Mouse (Mus musculus): ENCODE data around the gene Vps13d. TPM values are rescaled to one million over a fixed set of nuclear protein-coding genes. Genes with fewer than 3 reads are reported as not detected.

The Vps13d gene
- total and polyA plus RNA-seq, 3 experiments, result 9.4 to 9.8 (median 9.7) TPM

GRCm38 (mm10) chr4:144931167-144931566, 263.6 kb downstream of the Vps13d start:
- dilution Hi-C loops (cut with MboI; ENCODE audit: extremely low pct_ligation_motif_present, extremely low pct_unique_long_range_greater_than_20kb, low sequenced_read_pairs) (no loop called here), in situ Hi-C loops (cut with MboI; ENCODE audit: low pct_ligation_motif_present, low pct_unique_long_range_greater_than_20kb, low sequenced_read_pairs) (no loop called here)
- no peak overlapping the region for H3K9ac ChIP-seq (ENCODE audit: insufficient read depth, low read depth)
- H3K9me3 ChIP-seq (replicated peaks; ENCODE audit: low read length), result peaks cover 3% of the 10 kb centered on the region
- H3K79me2 ChIP-seq (replicated peaks; ENCODE audit: control insufficient read depth, extremely low read depth, insufficient read depth, poor library complexity, severe bottlenecking), result no peaks in the 10 kb centered on the region
- no peak for DNase-seq (ENCODE audit: extremely low read depth)
- H3K36me3 ChIP-seq (replicated peaks in 1 of 2; ENCODE audit: control insufficient read depth in 1 of 2, insufficient read depth in 1 of 2, low read length in 1 of 2), result peaks cover 19 to 22% of the 10 kb centered on the region in 2 experiments
- no peaks in the 10 kb centered on the region for H3K27me3 ChIP-seq (replicated peaks)
- TF ChIP-seq MAFK (IDR thresholded peaks at IDR 0.05; ENCODE audit: insufficient replicate concordance, low read length) (no peak), USF2 (conservative IDR thresholded peaks at IDR 0.05; ENCODE audit: low read depth, low read length) (no peak), ZMIZ1 (IDR thresholded peaks at IDR 0.05; ENCODE audit: low read depth, low read length) (no peak), TCF12 (IDR thresholded peaks at IDR 0.05; ENCODE audit: low read depth, low read length) (no peak), EP300 (IDR thresholded peaks at IDR 0.05; ENCODE audit: low read length) (no peak), NRF1 (IDR thresholded peaks at IDR 0.05; ENCODE audit: low read depth, low read length) (no peak), JUN (IDR thresholded peaks at IDR 0.05; ENCODE audit: insufficient read depth, low read depth, low read length) (no peak), ZKSCAN1 (IDR thresholded peaks at IDR 0.05; ENCODE audit: borderline replicate concordance, low read depth, low read length) (no peak), MYC (IDR thresholded peaks at IDR 0.05; ENCODE audit: low read depth, low read length) (no peak), ETS1 (conservative IDR thresholded peaks at IDR 0.05; ENCODE audit: low read depth, low read length) (no peak), NELFE (IDR thresholded peaks at IDR 0.05; ENCODE audit: low read depth, low read length) (no peak), POLR2A (IDR thresholded peaks at IDR 0.05; ENCODE audit: low read depth, low read length) (no peak), ZNF384 (IDR thresholded peaks at IDR 0.05; ENCODE audit: low read depth, low read length) (no peak), MXI1 (IDR thresholded peaks at IDR 0.05; ENCODE audit: low read depth, low read length) (no peak), HCFC1 (IDR thresholded peaks at IDR 0.05; ENCODE audit: low read depth, low read length) (no peak), MAZ (IDR thresholded peaks at IDR 0.05; ENCODE audit: low read depth, low read length) (no peak)
- H3K4me2 ChIP-seq (ENCODE audit: insufficient read depth, low read depth, poor library complexity, severe bottlenecking), result no peak overlapping the region
- H3K4me3 ChIP-seq (replicated peaks in 1 of 3; ENCODE audit: low read depth in 2 of 3, low read length in 2 of 3, poor library complexity in 1 of 3), result no peak overlapping the region
- no peak overlapping the region for H3K27ac ChIP-seq (ENCODE audit: insufficient read depth, low read depth)
- no peaks in the 10 kb centered on the region for H3K4me1 ChIP-seq (ENCODE audit: control insufficient read depth in 1 of 2, insufficient read depth in 2 of 2)

- Histone ChIP-seq H3K9me3 (replicated peaks; ENCODE audit: low read length) (peaks cover 3% of the 10 kb centered on the region), H3K27ac (ENCODE audit: insufficient read depth, low read depth) (no peak overlapping the region), H3K4me3 (replicated peaks in 1 of 3; ENCODE audit: low read depth in 2 of 3, low read length in 2 of 3, poor library complexity in 1 of 3) (no peak overlapping the region), H3K4me1 (ENCODE audit: control insufficient read depth in 1 of 2, insufficient read depth in 2 of 2) (no peaks in the 10 kb centered on the region), H3K27me3 (replicated peaks) (no peaks in the 10 kb centered on the region), H3K79me2 (replicated peaks; ENCODE audit: control insufficient read depth, extremely low read depth, insufficient read depth, poor library complexity, severe bottlenecking) (no peaks in the 10 kb centered on the region), H3K36me3 (replicated peaks in 1 of 2; ENCODE audit: control insufficient read depth in 1 of 2, insufficient read depth in 1 of 2, low read length in 1 of 2) (peaks cover 19 to 26% of the 10 kb centered on the region in 2 experiments), H3K4me2 (ENCODE audit: insufficient read depth, low read depth, poor library complexity, severe bottlenecking) (no peak overlapping the region), H3K9ac (ENCODE audit: insufficient read depth, low read depth) (no peak overlapping the region)
- in situ Hi-C loops (cut with MboI; ENCODE audit: low pct_ligation_motif_present, low pct_unique_long_range_greater_than_20kb, low sequenced_read_pairs), result no loop called here
- DNase-seq (ENCODE audit: extremely low read depth), result no peak
- TF ChIP-seq HCFC1 (IDR thresholded peaks at IDR 0.05; ENCODE audit: low read depth, low read length) (no peak), KAT2A (IDR thresholded peaks at IDR 0.05; ENCODE audit: insufficient replicate concordance, low read length) (no peak), NELFE (IDR thresholded peaks at IDR 0.05; ENCODE audit: low read depth, low read length) (no peak), ETS1 (conservative IDR thresholded peaks at IDR 0.05; ENCODE audit: low read depth, low read length) (no peak), USF1 (IDR thresholded peaks at IDR 0.05; ENCODE audit: low read depth, low read length) (no peak), BHLHE40 (IDR thresholded peaks at IDR 0.05; ENCODE audit: low read depth, low read length) (no peak), MAZ (IDR thresholded peaks at IDR 0.05; ENCODE audit: low read depth, low read length) (no peak), EP300 (IDR thresholded peaks at IDR 0.05; ENCODE audit: low read length) (no peak), SMC3 (IDR thresholded peaks at IDR 0.05; ENCODE audit: low read depth, low read length) (no peak), PAX5 (IDR thresholded peaks at IDR 0.05; ENCODE audit: low read length) (no peak), JUND (conservative IDR thresholded peaks at IDR 0.05; ENCODE audit: low read depth, low read length) (no peak), MEF2A (IDR thresholded peaks at IDR 0.05; ENCODE audit: borderline replicate concordance, low read depth, low read length) (no peak), NRF1 (IDR thresholded peaks at IDR 0.05; ENCODE audit: low read depth, low read length) (no peak), GABPA (IDR thresholded peaks at IDR 0.05; ENCODE audit: insufficient replicate concordance, low read depth, low read length) (no peak), USF2 (conservative IDR thresholded peaks at IDR 0.05; ENCODE audit: low read depth, low read length) (no peak), POLR2A (IDR thresholded peaks at IDR 0.05; ENCODE audit: low read depth, low read length) (no peak), TBP (conservative IDR thresholded peaks at IDR 0.05; ENCODE audit: low read depth, low read length) (no peak), TCF12 (IDR thresholded peaks at IDR 0.05; ENCODE audit: low read depth, low read length) (no peak), MYC (IDR thresholded peaks at IDR 0.05; ENCODE audit: low read depth, low read length) (no peak)
- dilution Hi-C loops (cut with MboI; ENCODE audit: extremely low pct_ligation_motif_present, extremely low pct_unique_long_range_greater_than_20kb, low sequenced_read_pairs), result no loop called here
Measured at GRCm38 (mm10) chr4:144930366-144930765, 264.4 kb downstream of the Vps13d start.

All from CH12.LX (cell line).